Mouse (Mus musculus): ENCODE measurements around the gene Cers3.

Cers3 gene

DNA sequence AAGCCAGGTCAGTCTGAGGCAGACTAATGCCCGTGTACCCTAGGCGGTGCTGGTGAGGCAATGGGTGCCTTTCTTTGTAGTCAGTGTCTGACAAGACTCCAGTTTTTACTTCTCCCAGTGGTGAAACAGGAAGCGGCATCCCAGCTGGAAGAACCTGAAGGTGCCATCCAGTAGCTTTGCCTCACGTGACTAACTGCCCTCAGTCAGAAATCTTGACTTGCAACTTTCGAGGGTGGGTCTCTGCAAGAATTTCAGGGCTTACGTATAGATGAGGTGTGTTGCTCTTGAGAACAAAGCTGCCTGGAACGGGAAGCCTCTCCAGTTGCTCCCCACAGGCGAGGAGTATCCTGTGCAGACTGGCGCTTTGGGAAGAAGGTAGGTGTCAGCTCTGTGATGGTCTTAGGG, at the start of gene Cers3:
Gene Cers3, plus strand, starts transcription at position 128 of the 405 bp plus-strand sequence.
- DNase-seq (ENCODE audit: low spot score), result no peak

DNA sequence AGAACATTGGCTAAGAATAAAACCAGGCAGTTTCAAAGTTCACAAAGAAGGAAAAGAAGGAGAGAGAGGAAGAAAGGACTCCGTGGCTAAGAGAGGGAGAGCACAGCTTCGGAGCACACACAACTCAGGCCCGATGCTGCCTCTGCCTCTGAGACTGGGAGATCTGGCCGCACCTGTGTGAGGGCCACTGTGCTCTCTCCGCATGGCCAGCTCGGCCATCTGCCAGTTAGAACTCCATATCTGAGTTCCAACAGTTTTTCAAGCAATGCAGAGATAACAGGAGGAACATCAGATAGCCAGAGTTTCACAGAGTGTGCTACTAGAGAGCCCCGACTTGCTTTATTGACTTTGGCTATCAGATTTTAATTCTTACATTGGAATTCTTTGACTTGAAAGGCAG, 48.8 kb upstream of the Cers3 start:
- DNase-seq (ENCODE audit: low spot score), result peak; percentile 6

DNA sequence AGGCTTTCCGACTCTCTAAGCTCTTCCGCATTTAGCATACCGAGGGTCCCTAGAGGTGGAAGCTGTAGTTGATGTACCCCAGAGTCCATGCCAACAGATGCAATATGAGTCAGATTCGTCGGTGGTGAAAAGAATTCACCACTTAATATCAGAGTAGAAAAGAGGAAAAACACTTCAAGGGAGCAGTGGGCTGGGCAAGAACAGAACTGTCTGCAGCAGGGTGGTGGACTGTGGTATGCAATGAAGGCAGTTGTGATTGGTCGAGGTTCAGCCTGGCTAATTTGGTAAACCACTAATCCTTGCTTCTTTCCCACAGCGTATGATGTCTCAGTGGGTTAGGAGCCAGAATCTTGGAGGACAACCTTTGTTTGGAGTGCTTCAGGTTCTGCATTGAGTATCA, 40.6 kb upstream of the Cers3 start:
- no peak for DNase-seq (ENCODE audit: low spot score)

DNA sequence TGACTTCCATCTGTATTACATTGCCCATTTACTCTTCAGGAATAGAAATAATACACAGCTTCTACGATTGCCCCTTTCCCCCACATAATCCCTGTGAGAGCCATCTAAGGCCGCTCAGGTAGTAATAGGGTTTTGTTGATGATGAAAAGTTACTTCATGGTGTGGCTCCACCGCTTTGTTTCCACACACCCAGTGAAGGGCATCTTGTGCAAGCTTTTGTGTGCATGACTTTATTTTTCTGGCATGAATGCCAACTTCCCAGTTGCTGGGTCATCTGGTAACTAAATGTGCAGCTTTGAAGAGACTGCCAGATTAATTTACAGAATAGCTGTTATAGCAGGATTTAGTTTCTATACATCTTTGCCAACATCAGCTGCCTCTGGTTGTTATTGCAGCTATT, 38.7 kb upstream of the Cers3 start:
- no peak for DNase-seq (ENCODE audit: low spot score)

DNA sequence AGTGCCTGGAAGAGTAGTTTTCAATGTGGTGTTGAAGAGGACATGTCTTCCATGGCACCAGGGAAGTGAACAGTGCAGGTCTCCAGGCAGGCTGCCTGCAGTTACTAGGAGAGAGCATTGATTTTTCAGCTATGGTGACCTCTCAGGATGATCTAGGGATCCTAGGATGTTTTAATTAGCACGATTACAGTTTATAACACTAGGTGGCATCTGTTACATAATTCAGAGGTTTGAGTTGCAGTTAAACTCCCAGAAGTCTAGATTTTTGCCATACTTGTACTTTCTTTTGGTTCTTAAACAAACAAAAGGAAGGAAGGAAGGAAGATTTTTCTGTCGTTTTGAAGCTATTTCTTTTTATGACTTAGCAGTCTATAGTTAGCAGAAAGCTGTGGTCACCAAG, 32.1 kb upstream of the Cers3 start:
- DNase-seq (ENCODE audit: low spot score), result no peak

DNA sequence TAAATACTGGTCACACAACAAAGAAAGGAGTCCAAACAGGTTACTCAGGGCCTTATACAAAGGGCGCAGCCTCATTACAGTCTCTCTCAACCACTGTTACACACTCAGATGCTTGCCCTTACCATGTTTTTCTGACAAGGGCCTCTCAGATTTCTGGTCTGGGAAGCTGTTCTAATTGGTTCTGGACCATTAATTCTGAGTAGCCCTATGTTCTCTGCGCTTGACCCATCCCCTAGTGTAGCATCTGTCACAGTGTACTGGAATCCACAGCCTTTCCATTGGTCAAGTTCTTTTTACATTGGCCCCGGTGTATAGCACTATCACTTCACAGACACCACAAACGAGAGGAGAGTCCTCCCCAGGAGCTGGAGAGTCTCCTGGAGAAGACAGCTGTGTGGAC, 18.8 kb upstream of the Cers3 start:
- DNase-seq (ENCODE audit: low spot score), result no peak

- no peak for DNase-seq (ENCODE audit: low spot score)
Measured at GRCm38 (mm10) chr7:66724954-66725353, 18.4 kb upstream of the Cers3 start.

GRCm38 (mm10) chr7:66728072-66728471, 15.2 kb upstream of the Cers3 start:
- no peak for DNase-seq (ENCODE audit: low spot score)

DNA sequence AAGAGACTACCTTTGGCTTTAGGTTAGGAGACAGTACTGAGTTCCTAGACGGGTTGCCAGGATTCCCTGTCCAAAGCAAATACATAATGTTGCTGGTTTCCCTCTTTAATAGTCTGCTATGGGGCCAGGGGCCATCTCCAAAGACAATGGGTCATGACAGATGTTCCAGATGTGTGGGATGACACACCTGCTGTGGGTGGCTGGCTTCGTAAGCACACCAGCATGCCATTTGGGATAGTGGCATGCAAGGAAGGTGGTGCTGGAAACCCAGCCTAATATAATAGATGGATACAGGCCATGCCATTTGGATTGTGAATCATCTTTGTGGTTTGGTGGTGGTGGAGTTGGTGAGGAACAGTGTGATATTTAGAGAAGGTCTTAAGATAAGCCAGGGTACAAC, 14.1 kb upstream of the Cers3 start:
- no peak for DNase-seq (ENCODE audit: low spot score)

DNA sequence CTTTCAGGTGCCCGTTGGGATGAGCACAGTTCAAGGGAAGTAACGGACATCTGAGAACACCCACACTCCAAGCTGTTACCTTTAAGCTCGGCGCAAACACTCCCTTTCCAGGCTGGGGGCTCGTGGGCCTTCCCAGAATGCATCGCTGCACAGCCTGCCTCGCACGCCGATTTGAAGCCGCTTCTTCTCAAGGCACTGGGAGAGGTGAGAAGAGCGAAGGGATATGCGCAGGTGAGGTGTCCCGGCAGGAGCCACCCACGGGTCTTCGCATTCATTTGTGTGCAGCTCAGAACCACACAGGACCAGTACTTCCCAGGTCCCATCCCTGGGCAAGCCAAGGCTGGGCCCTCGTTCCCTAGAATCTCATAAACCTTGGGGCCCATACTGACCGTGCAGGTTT, 9.9 kb upstream of the Cers3 start:
- no peak for DNase-seq (ENCODE audit: low spot score)

DNA sequence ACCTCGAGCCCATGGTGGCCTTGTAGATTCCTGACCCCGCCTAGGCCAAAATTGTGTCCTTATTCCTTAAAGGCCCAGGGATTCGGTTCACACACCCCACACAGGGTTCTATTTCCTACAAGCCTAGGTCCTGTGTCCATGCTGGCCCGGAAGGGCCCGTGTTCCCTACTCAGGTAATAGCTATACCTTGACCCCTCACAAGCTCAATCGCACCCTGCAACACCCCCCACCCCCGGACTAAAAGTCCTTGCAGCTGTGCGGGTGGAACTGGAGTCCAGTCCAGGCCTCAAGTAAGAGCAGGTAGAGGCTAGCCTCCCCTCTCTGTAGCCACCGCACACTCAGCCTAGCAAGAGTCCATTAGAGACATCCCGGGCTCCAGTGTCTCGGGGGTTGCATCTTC, 9.4 kb upstream of the Cers3 start:
- DNase-seq (ENCODE audit: low spot score), result no peak

DNA sequence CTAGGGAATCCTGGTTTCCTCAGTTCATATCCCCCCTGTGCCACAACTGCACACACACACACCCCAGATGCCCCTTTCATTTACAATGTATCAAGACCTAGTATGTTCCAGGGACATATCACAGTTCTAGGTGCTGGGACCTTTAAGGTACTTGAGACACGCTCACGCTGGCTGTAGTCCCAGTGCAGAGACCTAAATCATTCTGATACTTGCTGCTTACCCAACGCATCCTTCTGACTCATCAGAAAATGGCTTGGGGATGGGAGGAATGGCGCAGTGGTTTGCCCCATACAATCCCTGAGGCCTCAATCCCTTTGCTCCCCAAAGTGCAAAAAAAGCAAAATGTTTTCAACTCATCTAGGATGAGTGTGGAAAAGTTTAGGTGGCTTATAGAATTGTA, 8.8 kb upstream of the Cers3 start:
- DNase-seq (ENCODE audit: low spot score), result no peak

GRCm38 (mm10) chr7:66734993-66735392, 8.3 kb upstream of the Cers3 start:
- DNase-seq (ENCODE audit: low spot score), result no peak

GRCm38 (mm10) chr7:66737418-66737817, 5.9 kb upstream of the Cers3 start:
- DNase-seq (ENCODE audit: low spot score), result no peak

DNA sequence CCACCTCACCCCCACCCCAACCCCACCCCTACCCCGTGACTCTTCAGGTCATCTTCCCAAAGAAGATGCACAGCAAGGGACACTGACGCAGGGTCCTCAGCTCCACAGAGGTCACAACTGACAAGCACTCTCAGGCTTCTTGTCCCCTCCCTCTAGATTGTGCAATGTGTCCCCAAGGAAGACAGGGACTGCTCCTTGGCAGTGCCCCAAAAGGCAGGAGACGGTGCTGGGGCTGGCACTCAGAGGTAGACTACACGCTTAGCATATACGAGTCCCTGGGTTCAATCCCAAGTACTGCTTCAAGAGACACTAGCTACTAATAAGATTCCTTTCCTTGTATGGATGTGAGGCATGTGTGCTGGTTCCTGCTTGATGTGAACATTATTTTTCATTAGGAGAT, 2.3 kb upstream of the Cers3 start:
- no peak for DNase-seq (ENCODE audit: low spot score)

- no peak for DNase-seq (ENCODE audit: low spot score)
Measured at GRCm38 (mm10) chr7:66741412-66741811, 1.9 kb upstream of the Cers3 start.

DNA sequence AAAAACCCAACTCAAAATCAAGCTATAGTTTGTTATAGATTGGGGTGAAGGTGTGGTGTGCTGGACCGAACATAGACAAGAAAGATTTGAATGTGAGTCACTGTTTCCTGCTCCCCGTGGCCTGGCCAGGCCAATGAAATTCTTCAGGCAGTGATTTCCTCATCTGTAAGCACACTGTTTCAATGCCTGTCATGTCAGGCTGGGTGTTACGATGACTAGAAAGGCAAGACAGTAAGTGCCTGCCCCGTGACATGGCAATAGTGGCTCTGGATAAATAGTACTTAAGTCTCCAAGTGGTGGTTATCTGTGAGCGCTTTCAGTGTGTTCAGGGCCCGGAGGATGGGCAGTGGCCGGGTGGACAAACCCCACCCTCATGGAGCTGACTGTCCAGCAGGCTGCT, 3.7 kb downstream of the Cers3 start:
- no peak for DNase-seq (ENCODE audit: low spot score)

GRCm38 (mm10) chr7:66749998-66750397, 6.7 kb downstream of the Cers3 start:
- no peak for DNase-seq (ENCODE audit: low spot score)

DNA sequence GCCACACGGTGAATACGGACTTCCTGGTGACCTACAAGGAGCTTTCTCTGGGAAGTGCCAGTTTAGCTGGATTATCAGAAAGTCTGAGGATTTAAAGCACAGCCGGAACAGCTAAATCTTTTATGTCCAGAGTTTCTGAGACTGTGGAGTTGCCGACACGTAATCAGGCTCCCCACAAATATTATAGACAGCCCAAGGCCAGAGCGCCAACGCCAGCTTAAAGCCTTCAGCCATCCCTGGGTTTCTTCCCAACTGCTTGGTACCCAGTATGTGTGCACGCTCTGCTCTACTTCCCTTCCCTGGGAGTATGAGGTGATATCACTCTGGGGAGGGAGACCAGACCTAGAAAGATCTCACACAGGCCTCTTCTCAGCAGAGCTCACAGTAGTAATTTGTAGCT, 10.5 kb downstream of the Cers3 start:
- DNase-seq (ENCODE audit: low spot score), result no peak

DNA sequence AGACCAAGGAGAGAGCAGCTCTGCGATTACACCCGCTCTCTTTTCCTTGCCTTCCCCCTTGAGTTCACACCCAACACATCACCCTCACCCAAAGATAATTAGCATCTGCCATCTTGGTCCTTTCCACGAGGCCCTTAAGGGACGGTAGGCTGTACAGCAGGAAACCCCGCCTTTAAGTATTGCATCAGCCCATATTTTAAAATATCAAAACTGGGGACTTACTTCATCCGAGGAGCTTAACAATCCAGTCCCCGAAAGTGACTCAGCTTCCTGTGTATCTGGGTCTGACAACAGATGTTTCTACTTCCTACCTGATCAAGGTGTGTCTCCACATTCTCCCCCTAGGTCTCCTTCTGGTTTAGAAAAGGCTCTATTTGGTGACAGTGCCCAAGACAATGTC, 12.3 kb downstream of the Cers3 start:
- DNase-seq (ENCODE audit: low spot score), result no peak

DNA sequence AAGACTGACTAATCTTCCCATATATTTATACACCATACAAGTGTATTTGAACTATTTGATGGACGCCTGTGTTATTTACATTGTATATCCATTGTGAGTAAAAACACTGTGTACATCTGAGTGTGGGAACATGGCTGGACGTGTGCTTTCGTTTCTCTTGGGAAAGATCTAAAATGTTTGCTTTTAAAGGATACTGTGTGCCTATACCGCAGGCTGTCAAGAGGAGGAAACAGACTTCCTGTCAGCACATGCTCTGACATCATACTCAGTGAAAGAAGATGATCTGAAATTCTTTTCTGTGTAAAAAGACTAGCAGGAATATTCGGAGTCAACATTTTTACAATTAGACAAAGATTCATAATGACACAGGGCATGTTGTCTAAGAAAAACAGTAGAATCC, 26.6 kb downstream of the Cers3 start:
- DNase-seq (ENCODE audit: low spot score), result no peak

- DNase-seq (ENCODE audit: low spot score), result no peak
Measured at GRCm38 (mm10) chr7:66770706-66771105, 27.4 kb downstream of the Cers3 start.

DNA sequence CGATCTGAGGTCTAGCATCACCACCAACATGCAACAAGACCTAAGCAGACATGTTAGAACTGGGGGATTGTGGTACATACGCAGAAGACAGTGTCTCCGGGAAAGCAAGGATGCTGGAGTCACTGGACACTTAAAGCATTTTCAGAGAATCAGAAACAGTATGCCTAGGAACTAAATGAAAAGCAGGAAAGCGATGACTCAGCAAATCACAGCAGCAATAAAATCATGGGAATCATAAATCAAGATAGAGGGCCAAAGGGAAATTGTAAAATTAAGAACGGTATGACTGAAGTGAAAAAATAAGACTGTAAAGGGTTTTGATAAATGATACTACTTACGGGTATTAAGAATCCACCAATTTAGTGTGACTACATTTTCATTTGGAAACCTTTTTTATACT, 27.9 kb downstream of the Cers3 start:
- DNase-seq (ENCODE audit: low spot score), result no peak

- no peak for DNase-seq (ENCODE audit: low spot score)
Measured at GRCm38 (mm10) chr7:66779411-66779810, 36.1 kb downstream of the Cers3 start.

Data from embryo, embryonic 10 days (tissue).